Mouse (Mus musculus) macrophage (primary cell): ENCODE measurements around the gene Tmem217. TPM values are rescaled to one million over a fixed set of nuclear protein-coding genes. Genes with fewer than 3 reads are reported as not detected.
A peak's percentile ranks its signal among the peaks of the same experiment; 100 is the strongest.

Experiments used
- H3K27ac ChIP-seq: fragments of 350-480 bp; formaldehyde crosslinking; 2 replicates; pipeline ENCODE4 v1.9.0; 2021
- H3K36me3 ChIP-seq: fragments of 350-480 bp; formaldehyde crosslinking; 2 replicates; pipeline ENCODE4 v1.9.0; 2021; ENCODE audit errors: inconsistent target
- H3K4me3 ChIP-seq: fragments of 350-480 bp; formaldehyde crosslinking; 2 replicates; pipeline ENCODE4 v1.9.0; 2021; ENCODE audit errors: inconsistent target
- H3K79me2 ChIP-seq: fragments of 350-480 bp; formaldehyde crosslinking; 2 replicates; pipeline ENCODE4 v1.9.0; 2021; ENCODE audit errors: inconsistent target
- WGBS: methylation state at CpG from one replicate; pipeline ENCODE4 v1.1.7; 2026; ENCODE audit warnings: inconsistent platforms; ENCODE audit not compliant: missing documents; 5-methylcytosine and 5-hydroxymethylcytosine counted together
- polyA plus RNA-seq: library from polyadenylated mRNA; stranded (reverse); fragments of 250-400 nt; gene quantifications from 3 replicates; pipeline ENCODE4 v1.2.4, GENCODE M21; 2018; ENCODE audit warnings: inconsistent platforms

Gene Tmem217
- polyA plus RNA-seq, 1 experiment from 2014 or later: 0.67 TPM

GRCm38 (mm10) chr17:29568435-29568834 lies 16.2 kb upstream of the Tmem217 start:
- Histone ChIP-seq H3K36me3 (peaks cover 24% of the 10 kb centered on the region), H3K4me3 (no peak overlapping the region), H3K27ac (no peak overlapping the region), H3K79me2 (no peaks in the 10 kb centered on the region)
- WGBS: 95% methylated on average over 15 of the region's 15 CpGs

- 98% methylated on average over 5 of the region's 5 CpGs for WGBS
- no peak overlapping the region for H3K4me3 ChIP-seq
- H3K36me3 ChIP-seq: peaks cover 11% of the 10 kb centered on the region; the same call in 1 of the 2 replicates
- no peak overlapping the region for H3K27ac ChIP-seq
- no peaks in the 10 kb centered on the region; the same call in 1 of the 2 replicates for H3K79me2 ChIP-seq
Measured at GRCm38 (mm10) chr17:29565521-29565920, 13.3 kb upstream of the Tmem217 start.

- peaks cover 14% of the 10 kb centered on the region; the same call in 1 of the 2 replicates for H3K79me2 ChIP-seq
- 90% methylated on average over 5 of the region's 5 CpGs for WGBS
- H3K36me3 ChIP-seq: no peaks in the 10 kb centered on the region
- no peak overlapping the region for H3K4me3 ChIP-seq
- H3K27ac ChIP-seq: no peak overlapping the region
Measured at GRCm38 (mm10) chr17:29558476-29558875, 6.3 kb upstream of the Tmem217 start.

GRCm38 (mm10) chr17:29556893-29557292 lies 4.7 kb upstream of the Tmem217 start:
- H3K4me3 ChIP-seq: no peak overlapping the region
- H3K27ac ChIP-seq: no peak overlapping the region
- H3K79me2 ChIP-seq: peaks cover 26% of the 10 kb centered on the region; the same call in 1 of the 2 replicates
- 78% methylated on average over 7 of the region's 7 CpGs for WGBS
- no peaks in the 10 kb centered on the region for H3K36me3 ChIP-seq

GRCm38 (mm10) chr17:29556456-29556855 lies 4.3 kb upstream of the Tmem217 start:
- Histone ChIP-seq H3K27ac (no peak overlapping the region), H3K36me3 (no peaks in the 10 kb centered on the region), H3K4me3 (no peak overlapping the region), H3K79me2 (peaks cover 30% of the 10 kb centered on the region; the same call in 1 of the 2 replicates)
- WGBS: 93% methylated on average over 10 of the region's 10 CpGs

- no peaks in the 10 kb centered on the region for H3K36me3 ChIP-seq
- H3K27ac ChIP-seq: no peak overlapping the region
- H3K4me3 ChIP-seq: no peak overlapping the region
- peaks cover 40% of the 10 kb centered on the region; the same call in 1 of the 2 replicates for H3K79me2 ChIP-seq
Measured at GRCm38 (mm10) chr17:29554176-29554575, 2.0 kb upstream of the Tmem217 start.

- no peak overlapping the region for H3K27ac ChIP-seq
- peaks cover 40% of the 10 kb centered on the region; the same call in 1 of the 2 replicates for H3K79me2 ChIP-seq
- no peaks in the 10 kb centered on the region for H3K36me3 ChIP-seq
- H3K4me3 ChIP-seq: no peak overlapping the region; the same call in 1 of the 2 replicates
- 32% methylated on average over 5 of the region's 6 CpGs for WGBS
Measured at GRCm38 (mm10) chr17:29551019-29551418, 1.2 kb downstream of the Tmem217 start.

GRCm38 (mm10) chr17:29549543-29550428 lies 2.4 kb downstream of the Tmem217 start, which contains the start of the genes Gm17657 and Tbc1d22b:
TSS of gene Gm17657 (minus strand) at chr17:29549638.
TSS of gene Tbc1d22b (plus strand) at chr17:29549785.
- peak within 1 kb of the TSS; percentile 28; the same call in 1 of the 2 replicates for H3K27ac ChIP-seq
- no peaks in the 10 kb centered on the region for H3K36me3 ChIP-seq
- WGBS: 1% methylated on average over 43 of the region's 44 CpGs
- H3K4me3 ChIP-seq: peak within 1 kb of the TSS; percentile 86
- H3K79me2 ChIP-seq: peaks cover 32% of the 10 kb centered on the region; the same call in 1 of the 2 replicates

GRCm38 (mm10) chr17:29548994-29549393 lies 3.2 kb downstream of the Tmem217 start:
- WGBS: 4% methylated on average over 8 of the region's 8 CpGs
- no peak overlapping the region for H3K27ac ChIP-seq
- H3K79me2 ChIP-seq: peaks cover 30% of the 10 kb centered on the region; the same call in 1 of the 2 replicates
- H3K4me3 ChIP-seq: peak overlapping the region; percentile 18; the same call in 1 of the 2 replicates
- H3K36me3 ChIP-seq: no peaks in the 10 kb centered on the region

GRCm38 (mm10) chr17:29548494-29548893 lies 3.7 kb downstream of the Tmem217 start:
- peaks cover 27% of the 10 kb centered on the region; the same call in 1 of the 2 replicates for H3K79me2 ChIP-seq
- H3K27ac ChIP-seq: no peak overlapping the region
- WGBS: 19% methylated on average over 3 of the region's 3 CpGs
- H3K36me3 ChIP-seq: no peaks in the 10 kb centered on the region
- H3K4me3 ChIP-seq: no peak overlapping the region

- no peaks in the 10 kb centered on the region for H3K36me3 ChIP-seq
- 100% methylated on average over 5 of the region's 5 CpGs for WGBS
- no peak overlapping the region for H3K27ac ChIP-seq
- no peak overlapping the region for H3K4me3 ChIP-seq
- peaks cover 5% of the 10 kb centered on the region; the same call in 1 of the 2 replicates for H3K79me2 ChIP-seq
Measured at GRCm38 (mm10) chr17:29545241-29545640, 6.9 kb downstream of the Tmem217 start.

GRCm38 (mm10) chr17:29544064-29544463 lies 8.1 kb downstream of the Tmem217 start:
- WGBS: 89% methylated on average over 2 of the region's 2 CpGs
- H3K36me3 ChIP-seq: no peaks in the 10 kb centered on the region
- no peak overlapping the region for H3K27ac ChIP-seq
- H3K79me2 ChIP-seq: no peaks in the 10 kb centered on the region
- no peak overlapping the region for H3K4me3 ChIP-seq

- no peak overlapping the region for H3K4me3 ChIP-seq
- no peak overlapping the region for H3K27ac ChIP-seq
- H3K36me3 ChIP-seq: no peaks in the 10 kb centered on the region
- H3K79me2 ChIP-seq: no peaks in the 10 kb centered on the region
- 94% methylated on average over 19 of the region's 19 CpGs for WGBS
Measured at GRCm38 (mm10) chr17:29542831-29543690, 9.1 kb downstream of the Tmem217 start.

GRCm38 (mm10) chr17:29541419-29541818 lies 10.8 kb downstream of the Tmem217 start:
- H3K79me2 ChIP-seq: no peaks in the 10 kb centered on the region
- 93% methylated on average over 14 of the region's 14 CpGs for WGBS
- H3K36me3 ChIP-seq: no peaks in the 10 kb centered on the region
- H3K4me3 ChIP-seq: no peak overlapping the region
- no peak overlapping the region for H3K27ac ChIP-seq
